Mouse (Mus musculus) adrenal gland, postnatal 10 days (tissue): ENCODE results near the gene Olfr52. TPM values are rescaled to one million over a fixed set of nuclear protein-coding genes. Genes with fewer than 3 reads are reported as not detected.
"Not testable (repeated sequence)": the region's sequence is repeated elsewhere in the genome, so short reads cannot be mapped to it uniquely, and the experiment has no call there.

Source experiments
- DNase-seq: peaks from one replicate; pipeline ENCODE4 v3.0.0; 2021; ENCODE audit warnings: mixed read lengths
- long read RNA-seq, 2 experiments: library from polyadenylated mRNA; stranded (forward); transcript quantifications; one replicate each; pipeline ENCODE4 v2.0.0; 2021
- total RNA-seq, 2 experiments: library from RNA; stranded (reverse); gene quantifications; 2 replicates each; pipeline ENCODE4 v1.2.3; 2021

Gene Olfr52
- not detected for total RNA-seq
- long read RNA-seq, experiment 1 = 0 reads
- long read RNA-seq, experiment 2 = 0 reads

GRCm38 (mm10) chr2:86185583-86185982 is at the start of gene Olfr52:
Olfr52 (minus strand) TSS chr2:86185683.
- no peak for DNase-seq

GRCm38 (mm10) chr2:86231301-86231700 is 45.8 kb upstream of the Olfr52 start, which contains the start of gene Olfr1047:
Olfr1047 (minus strand) TSS chr2:86231401.
- DNase-seq = no peak

- no peak for DNase-seq
Observed at GRCm38 (mm10) chr2:86219214-86219613, 33.7 kb upstream of the Olfr52 start, which contains the start of gene Olfr1046. Olfr1046 (minus strand) TSS chr2:86219314.

GRCm38 (mm10) chr2:86202909-86203308 is 17.4 kb upstream of the Olfr52 start, which contains the start of gene Olfr1045:
Olfr1045 (minus strand) TSS chr2:86203009.
- DNase-seq = no peak

- no peak for DNase-seq
Observed at GRCm38 (mm10) chr2:86195863-86196262, 10.4 kb upstream of the Olfr52 start.

GRCm38 (mm10) chr2:86179950-86180349 is 5.5 kb downstream of the Olfr52 start:
- no peak for DNase-seq

GRCm38 (mm10) chr2:86177720-86178119 is 7.8 kb downstream of the Olfr52 start, which contains the start of gene Olfr1044:
Olfr1044 (minus strand) TSS chr2:86177820.
- no peak for DNase-seq

- DNase-seq = not testable (repeated sequence)
Observed at GRCm38 (mm10) chr2:86175422-86175821, 10.1 kb downstream of the Olfr52 start.

GRCm38 (mm10) chr2:86167422-86167821 is 18.1 kb downstream of the Olfr52 start, which contains the start of gene Olfr1043:
Olfr1043 (minus strand) TSS chr2:86167522.
- no peak for DNase-seq

- no peak for DNase-seq
Observed at GRCm38 (mm10) chr2:86161738-86162137, 23.7 kb downstream of the Olfr52 start, which contains the start of gene Olfr1042. Olfr1042 (minus strand) TSS chr2:86161838.

- DNase-seq = no peak
Observed at GRCm38 (mm10) chr2:86146632-86147031, 38.9 kb downstream of the Olfr52 start, which contains the start of gene Olfr1040. Olfr1040 (minus strand) TSS chr2:86146732.

GRCm38 (mm10) chr2:86135828-86136227 is 49.7 kb downstream of the Olfr52 start, which contains the start of gene Olfr1039:
Olfr1039 (minus strand) TSS chr2:86135928.
- no peak for DNase-seq

Other genes with a start within 250 kb of the Olfr52 start
- not detected for gene Olfr1028, start 235.2 kb downstream of the Olfr52 start, total RNA-seq
- gene Olfr1029, start 211.8 kb downstream of the Olfr52 start, total RNA-seq = not detected
- not detected for gene Olfr1030, start 206.4 kb downstream of the Olfr52 start, total RNA-seq
- gene Olfr1031, start 195.4 kb downstream of the Olfr52 start, total RNA-seq = not detected
- gene Olfr1032, start 180.1 kb downstream of the Olfr52 start, total RNA-seq = not detected
- gene Olfr1033, start 165.1 kb downstream of the Olfr52 start, total RNA-seq = 1 to 10 TPM; 2.8 to 3.9 TPM
- gene Olfr1034, start 139.8 kb downstream of the Olfr52 start, total RNA-seq = under 1 TPM; 0.12 to 0.15 TPM
- not detected for gene Olfr1036, start 111.7 kb downstream of the Olfr52 start, total RNA-seq
- not detected for gene Olfr1037, start 98.3 kb downstream of the Olfr52 start, total RNA-seq
- not detected for gene Olfr1039, start 49.8 kb downstream of the Olfr52 start, total RNA-seq
- gene Olfr1040, start 39.0 kb downstream of the Olfr52 start, total RNA-seq = not detected
- gene Olfr1042, start 23.8 kb downstream of the Olfr52 start, total RNA-seq = not detected
- not detected for gene Olfr1043, start 18.2 kb downstream of the Olfr52 start, total RNA-seq
- not detected for gene Olfr1044, start 7.9 kb downstream of the Olfr52 start, total RNA-seq
- not detected for gene Olfr1045, start 17.3 kb upstream of the Olfr52 start, total RNA-seq
- not detected for gene Olfr1046, start 33.6 kb upstream of the Olfr52 start, total RNA-seq
- gene Olfr1047, start 45.7 kb upstream of the Olfr52 start, total RNA-seq = not detected
- not detected for gene Olfr1048, start 54.6 kb upstream of the Olfr52 start, total RNA-seq
- not detected for gene Olfr1049, start 72.6 kb upstream of the Olfr52 start, total RNA-seq
- gene Olfr1051, start 93.4 kb upstream of the Olfr52 start, total RNA-seq = not detected
- gene Olfr1052, start 106.8 kb upstream of the Olfr52 start, total RNA-seq = not detected
- not detected for gene Olfr1053, start 129.6 kb upstream of the Olfr52 start, total RNA-seq
- gene Olfr1054, start 149.8 kb upstream of the Olfr52 start, total RNA-seq = not detected
- gene Olfr1055, start 164.6 kb upstream of the Olfr52 start, total RNA-seq = not detected
- gene Olfr1056, start 176.8 kb upstream of the Olfr52 start, total RNA-seq = not detected
- not detected for gene Olfr1057, start 192.7 kb upstream of the Olfr52 start, total RNA-seq
- gene Olfr1058, start 202.9 kb upstream of the Olfr52 start, total RNA-seq = not detected
- not detected for gene Olfr1061, start 228.4 kb upstream of the Olfr52 start, total RNA-seq
- gene Olfr1062, start 241.1 kb upstream of the Olfr52 start, total RNA-seq = not detected